Mouse (Mus musculus) myocyte (in vitro differentiated cells): ENCODE measurements at regions not wholly inside any gene's neighbourhood (a gene's known extent, or its start where the extent isn't known, plus 50 kb on each side); places are given as distances from the start of the nearest gene placed in this dataset.
A peak's percentile ranks its signal among the peaks of the same experiment; 100 is the strongest.

Source experiments
- CEBPB ChIP-seq: IDR thresholded peaks from 2 replicates; pipeline ENCODE4 v1.6.1; 2011; ENCODE audit warnings: mild to moderate bottlenecking, moderate library complexity; ENCODE audit not compliant: poor library complexity, insufficient read depth, severe bottlenecking
- E2F4 ChIP-seq: IDR thresholded peaks from one replicate; pipeline ENCODE4 v1.6.1; 2011; ENCODE audit warnings: mild to moderate bottlenecking, control low read depth, moderate library complexity; ENCODE audit not compliant: insufficient read depth
- MAX ChIP-seq: IDR thresholded peaks from one replicate; pipeline ENCODE4 v1.6.1; 2011; ENCODE audit warnings: low read depth, mild to moderate bottlenecking, control low read depth
- MYOD1 ChIP-seq, 3 experiments: IDR thresholded peaks; one replicate each; pipeline ENCODE4 v1.6.1; 2011; ENCODE audit warnings: control low read depth in 2 of 3, low read depth in 2 of 3, mild to moderate bottlenecking in 2 of 3, moderate library complexity in 1 of 3; ENCODE audit not compliant: insufficient read length in 2 of 3, control insufficient read depth in 1 of 3
- POLR2A ChIP-seq: IDR thresholded peaks from one replicate; pipeline ENCODE4 v1.6.1; 2011; ENCODE audit warnings: low read depth, mild to moderate bottlenecking, control low read depth, moderate library complexity; ENCODE audit not compliant: insufficient read length
- REST ChIP-seq: IDR thresholded peaks from one replicate; pipeline ENCODE4 v1.6.1; 2011; ENCODE audit warnings: mild to moderate bottlenecking, control low read depth, moderate library complexity; ENCODE audit not compliant: insufficient read depth, insufficient read length
- TCF12 ChIP-seq: IDR thresholded peaks from one replicate; pipeline ENCODE4 v1.6.1; 2011; ENCODE audit warnings: mild to moderate bottlenecking, control low read depth; ENCODE audit not compliant: poor library complexity, insufficient read depth, severe bottlenecking
- TCF3 ChIP-seq: IDR thresholded peaks from one replicate; pipeline ENCODE4 v1.6.1; 2011; ENCODE audit warnings: low read depth, control low read depth; ENCODE audit not compliant: insufficient read length
- USF1 ChIP-seq: IDR thresholded peaks from one replicate; pipeline ENCODE4 v1.6.1; 2011; ENCODE audit warnings: low read depth, mild to moderate bottlenecking, control low read depth, moderate library complexity

DNA sequence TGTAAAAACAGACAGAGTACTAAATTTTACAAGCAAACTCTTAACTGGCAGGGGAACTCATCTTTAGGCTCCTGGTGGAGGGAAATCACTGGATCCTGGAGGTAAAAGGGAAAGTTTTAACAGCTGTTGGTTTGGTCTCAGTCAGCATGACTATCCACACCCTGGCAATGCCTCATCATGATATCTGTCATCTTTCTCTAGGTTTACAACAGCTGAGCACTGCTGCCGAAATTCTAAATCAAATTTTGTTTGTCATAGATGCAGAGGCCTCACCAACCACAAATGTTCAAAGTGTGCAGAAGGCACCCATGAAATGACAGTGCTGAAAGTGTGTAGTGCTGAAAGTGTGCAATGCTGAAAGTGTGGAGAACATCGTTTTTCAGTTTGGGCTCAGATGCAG, 180.6 kb upstream of the Lpp start:
- TF ChIP-seq TCF12 = peak; percentile 88
- no peak for TF ChIP-seq MAX
- no peak for TF ChIP-seq CEBPB
- no peak for TF ChIP-seq POLR2A
- no peak for TF ChIP-seq E2F4
- TF ChIP-seq MYOD1 (IDR thresholded peaks at IDR 0.05; ENCODE audit: control insufficient read depth in 1 of 3, insufficient read length in 2 of 3, low read depth in 2 of 3) = peak; percentile 77 to 94 (median 82)
- TF ChIP-seq USF1 = no peak
- peak; percentile 29 for TF ChIP-seq TCF3
- TF ChIP-seq REST = no peak
